Mouse (Mus musculus) kidney, postnatal 0 days (tissue): ENCODE results near the gene Ush2a. TPM values are rescaled to one million over a fixed set of nuclear protein-coding genes. Genes with fewer than 3 reads are reported as not detected.

Experiments
- ATAC-seq: fragments of 200-750 bp; cut with Nextera tagmentation; replicated peaks from 2 replicates; pipeline ENCODE4 v1.8.0; 2017; ENCODE audit warnings: low read depth, moderate number of reproducible peaks, moderate TSS enrichment, moderate library complexity; ENCODE audit not compliant: low FRiP score
- DNase-seq: peaks from one replicate; pipeline ENCODE4 v3.0.0-alpha.2; 2016; ENCODE audit warnings: low spot score
- H3K27ac ChIP-seq: fragments of 300-500 bp; sonication (generic); 2 replicates; pipeline ENCODE4 v1.5.1; 2014; ENCODE audit warnings: mild to moderate bottlenecking
- H3K27me3 ChIP-seq: fragments of 300-500 bp; sonication (generic); 2 replicates; pipeline ENCODE4 v1.6.1; 2014; ENCODE audit warnings: low read length, mixed read lengths; ENCODE audit not compliant: insufficient read depth
- H3K36me3 ChIP-seq: fragments of 300-500 bp; sonication (generic); 2 replicates; pipeline ENCODE4 v1.6.1; 2014; ENCODE audit warnings: low read length, mixed read lengths; ENCODE audit not compliant: insufficient read depth
- H3K4me1 ChIP-seq: fragments of 300-500 bp; sonication (generic); replicated peaks from 2 replicates; pipeline ENCODE4 v1.6.1; 2014; ENCODE audit warnings: antibody characterized with exemption, low read length, mixed read lengths; ENCODE audit not compliant: insufficient read depth
- H3K4me2 ChIP-seq: fragments of 300-500 bp; sonication (generic); 2 replicates; pipeline ENCODE4 v1.6.1; 2014; ENCODE audit warnings: mild to moderate bottlenecking, low read length, moderate library complexity, mixed read lengths
- H3K4me3 ChIP-seq: fragments of 300-500 bp; sonication (generic); replicated peaks from 2 replicates; pipeline ENCODE4 v1.5.1; 2014; ENCODE audit warnings: low read depth, low read length
- H3K9ac ChIP-seq: fragments of 300-500 bp; sonication (generic); 2 replicates; pipeline ENCODE4 v1.6.1; 2014; ENCODE audit warnings: low read depth, low read length
- H3K9me3 ChIP-seq: fragments of 300-500 bp; sonication (generic); replicated peaks from 2 replicates; pipeline ENCODE4 v1.6.1; 2016; ENCODE audit warnings: low read length, inconsistent platforms, mixed read lengths
- CTCF ChIP-seq: IDR thresholded peaks from 2 replicates; pipeline ENCODE4 v1.5.1; 2016; ENCODE audit warnings: antibody characterized with exemption, low read depth, mild to moderate bottlenecking, moderate library complexity
- WGBS: fragments of 180-500 bp; shearing (Covaris S2); extraction: QIAGEN DNeasy Blood & Tissue Kit; methylation state at CpG from one replicate; pipeline ENCODE4 v1.1.7; 2014; 5-methylcytosine and 5-hydroxymethylcytosine counted together
- polyA plus RNA-seq: library from polyadenylated mRNA; unstranded; fragments of >200 nt; fragmentation: Nextera tagmentation; extraction: Ambion mirVana; gene quantifications from 2 replicates; pipeline ENCODE4 v1.2.1, GENCODE M21; 2015

Gene Ush2a
- polyA plus RNA-seq, 1 experiment from 2014 or later = not detected

- ATAC-seq = no peak
- H3K9ac ChIP-seq = no peak overlapping the region
- H3K27me3 ChIP-seq = no peaks in the 10 kb centered on the region
- H3K27ac ChIP-seq = no peak overlapping the region
- no peaks in the 10 kb centered on the region for H3K9me3 ChIP-seq
- DNase-seq = no peak
- no peak overlapping the region for H3K4me2 ChIP-seq
- H3K4me1 ChIP-seq = no peaks in the 10 kb centered on the region
- H3K4me3 ChIP-seq = no peak overlapping the region
- H3K36me3 ChIP-seq = no peaks in the 10 kb centered on the region
- no peak for TF ChIP-seq CTCF
- 88% methylated on average over 5 of the region's 5 CpGs for WGBS
Measured at GRCm38 (mm10) chr1:188837613-188838295, 575.9 kb downstream of the Ush2a start.

- Histone ChIP-seq H3K4me1 (no peaks in the 10 kb centered on the region), H3K4me3 (no peak overlapping the region), H3K27ac (no peak overlapping the region), H3K9me3 (no peaks in the 10 kb centered on the region), H3K4me2 (no peak overlapping the region), H3K36me3 (no peaks in the 10 kb centered on the region), H3K27me3 (no peaks in the 10 kb centered on the region), H3K9ac (no peak overlapping the region)
- ATAC-seq (no peak), DNase-seq (no peak)
- WGBS = 94% methylated on average over 6 of the region's 6 CpGs
- TF ChIP-seq CTCF = no peak; the same call in 1 of the 2 replicates
Measured at GRCm38 (mm10) chr1:188847242-188847641, 585.4 kb downstream of the Ush2a start.

GRCm38 (mm10) chr1:188852776-188853175, 591.0 kb downstream of the Ush2a start:
- Histone ChIP-seq H3K4me1 (no peaks in the 10 kb centered on the region), H3K9ac (no peak overlapping the region), H3K27ac (no peak overlapping the region), H3K36me3 (no peaks in the 10 kb centered on the region), H3K9me3 (no peaks in the 10 kb centered on the region), H3K27me3 (no peaks in the 10 kb centered on the region), H3K4me2 (no peak overlapping the region), H3K4me3 (no peak overlapping the region)
- no peak for DNase-seq
- no peak for TF ChIP-seq CTCF
- no peak for ATAC-seq
- 64% methylated on average over 5 of the region's 5 CpGs for WGBS

GRCm38 (mm10) chr1:188854240-188854639, 592.4 kb downstream of the Ush2a start:
- Histone ChIP-seq H3K4me2 (no peak overlapping the region), H3K4me1 (no peaks in the 10 kb centered on the region), H3K27ac (no peak overlapping the region), H3K36me3 (no peaks in the 10 kb centered on the region), H3K4me3 (no peak overlapping the region), H3K9ac (no peak overlapping the region), H3K27me3 (no peaks in the 10 kb centered on the region), H3K9me3 (no peaks in the 10 kb centered on the region)
- TF ChIP-seq CTCF = no peak
- ATAC-seq (no peak), DNase-seq (no peak)

- TF ChIP-seq CTCF = peak; percentile 12; the same call in 1 of the 2 replicates
- ATAC-seq (no peak), DNase-seq (no peak)
- Histone ChIP-seq H3K9me3 (no peaks in the 10 kb centered on the region), H3K4me1 (no peaks in the 10 kb centered on the region), H3K27ac (no peak overlapping the region), H3K4me3 (no peak overlapping the region), H3K27me3 (no peaks in the 10 kb centered on the region), H3K36me3 (no peaks in the 10 kb centered on the region), H3K9ac (no peak overlapping the region), H3K4me2 (no peak overlapping the region)
- 97% methylated on average over 2 of the region's 2 CpGs for WGBS
Measured at GRCm38 (mm10) chr1:188855034-188855433, 593.2 kb downstream of the Ush2a start.

- no peak for ATAC-seq
Measured at GRCm38 (mm10) chr1:188859718-188860117, 597.9 kb downstream of the Ush2a start.

GRCm38 (mm10) chr1:188865881-188866280, 604.1 kb downstream of the Ush2a start:
- no peak overlapping the region for H3K27ac ChIP-seq
- ATAC-seq = no peak

More at GRCm38 (mm10) chr1:188859718-188860117, 597.9 kb downstream of the Ush2a start:
- H3K4me1 ChIP-seq = no peaks in the 10 kb centered on the region
- no peak overlapping the region for H3K4me2 ChIP-seq
- no peak overlapping the region for H3K9ac ChIP-seq
- no peaks in the 10 kb centered on the region for H3K36me3 ChIP-seq
- TF ChIP-seq CTCF = no peak
- H3K4me3 ChIP-seq = no peak overlapping the region
- WGBS = 54% methylated on average over 5 of the region's 5 CpGs
- H3K27ac ChIP-seq = no peak overlapping the region
- DNase-seq = peak; percentile 8
- H3K9me3 ChIP-seq = no peaks in the 10 kb centered on the region
- H3K27me3 ChIP-seq = no peaks in the 10 kb centered on the region

More at GRCm38 (mm10) chr1:188865881-188866280, 604.1 kb downstream of the Ush2a start:
- H3K9me3 ChIP-seq = no peaks in the 10 kb centered on the region
- H3K36me3 ChIP-seq = no peaks in the 10 kb centered on the region
- no peak for TF ChIP-seq CTCF
- 20% methylated on average over 5 of the region's 5 CpGs for WGBS
- DNase-seq = peak; percentile 15
- H3K4me1 ChIP-seq = no peaks in the 10 kb centered on the region
- no peaks in the 10 kb centered on the region for H3K27me3 ChIP-seq
- H3K9ac ChIP-seq = no peak overlapping the region
- no peak overlapping the region for H3K4me3 ChIP-seq
- peak overlapping the region; percentile 32; the same call in 1 of the 2 replicates for H3K4me2 ChIP-seq
